Mouse (Mus musculus) telencephalon, adult 2 months (tissue): ENCODE data around the gene Hcls1.

Experiments
- DNase-seq: peaks from one replicate; pipeline ENCODE4 v3.0.0-alpha.2; 2011; ENCODE audit warnings: low read depth, low spot score

Gene Hcls1

GRCm38 (mm10) chr16:36930231-36931136 lies 4.3 kb upstream of the Hcls1 start:
- no peak for DNase-seq

GRCm38 (mm10) chr16:36931381-36931780 lies 3.4 kb upstream of the Hcls1 start:
- no peak for DNase-seq

GRCm38 (mm10) chr16:36931976-36932375 lies 2.8 kb upstream of the Hcls1 start:
- DNase-seq: no peak

DNA sequence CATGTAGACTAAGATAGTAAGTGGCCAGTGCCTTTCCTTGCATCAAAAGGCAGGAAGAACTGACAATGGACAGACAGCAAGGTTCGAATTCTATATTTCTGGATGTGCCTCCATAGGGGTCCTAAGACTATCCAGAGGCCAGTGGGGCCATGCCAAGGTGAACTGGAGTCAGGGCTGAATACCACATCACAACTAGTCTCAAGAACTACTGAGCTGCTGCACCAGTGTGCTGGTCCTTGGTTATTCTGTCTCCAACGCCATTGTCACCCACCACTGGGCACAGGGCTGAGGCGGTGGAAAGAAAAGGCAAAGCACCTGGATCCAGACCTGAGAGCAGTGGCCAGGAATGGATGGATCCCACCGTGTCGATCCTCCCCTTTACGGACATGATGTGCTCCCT lies 2.2 kb upstream of the Hcls1 start:
- DNase-seq: no peak

DNA sequence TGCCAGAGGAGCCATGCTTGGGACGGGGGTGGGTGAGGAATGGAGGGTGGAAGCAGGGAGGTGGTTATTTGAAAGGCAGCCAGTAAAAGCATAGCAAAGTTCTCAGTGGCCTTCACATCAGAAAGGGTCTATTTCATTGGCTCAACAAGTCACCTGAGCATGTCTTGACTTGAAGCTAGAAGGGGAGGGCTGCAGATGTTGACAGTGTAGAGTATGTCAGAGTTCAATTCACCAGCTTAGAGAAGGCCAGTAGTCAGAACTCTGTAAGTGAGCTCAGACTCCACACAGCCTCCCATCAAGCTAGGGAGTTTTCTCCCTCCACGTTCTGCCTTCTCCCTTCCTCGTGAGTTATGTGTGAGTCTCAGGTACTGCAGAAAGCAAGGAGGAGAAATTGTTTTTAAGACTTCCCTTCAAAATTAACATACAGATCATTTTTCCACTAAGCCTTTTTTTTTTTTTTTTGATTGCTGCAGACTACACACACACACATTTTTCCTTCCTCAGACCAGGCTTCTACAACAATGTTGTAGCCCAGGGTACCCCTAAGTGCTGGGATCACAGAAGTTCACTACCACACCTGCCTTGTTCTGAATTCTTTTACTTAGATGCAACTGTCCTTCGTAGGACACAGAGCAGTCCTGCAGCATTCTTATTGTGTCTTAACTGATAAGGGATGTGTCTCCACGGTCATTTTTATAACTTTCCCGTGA lies 497 bp upstream of the Hcls1 start:
- DNase-seq: no peak

GRCm38 (mm10) chr16:36935814-36936213 lies 1.0 kb downstream of the Hcls1 start:
- no peak for DNase-seq

DNA sequence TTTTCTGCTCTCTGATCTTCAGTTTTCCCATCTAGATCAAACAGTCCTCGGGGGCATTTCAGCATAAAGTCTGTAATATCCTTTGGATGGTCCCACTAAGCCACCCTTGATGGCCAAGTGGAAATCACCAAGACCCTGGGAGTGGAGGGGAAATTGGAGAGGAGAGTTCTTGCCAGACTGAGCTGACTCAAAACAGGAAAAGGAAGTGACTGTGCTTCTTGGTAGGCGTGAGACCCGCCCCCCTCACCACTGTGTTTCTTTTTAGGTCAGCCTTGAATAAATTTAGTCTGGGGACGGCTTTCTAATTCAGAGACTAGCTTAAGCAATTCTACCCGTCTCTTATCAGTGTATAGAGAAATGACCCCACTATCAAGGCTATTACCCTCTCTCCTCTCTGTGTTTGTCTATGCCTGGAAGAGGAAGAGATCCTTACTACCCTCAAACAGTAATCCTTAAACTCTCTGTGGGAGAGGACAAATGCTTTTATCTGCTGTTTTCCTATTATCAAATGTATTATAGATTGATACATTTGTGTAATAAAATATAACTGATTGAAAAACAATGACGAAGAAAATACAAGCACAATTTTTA lies 6.4 kb downstream of the Hcls1 start:
- DNase-seq: no peak

GRCm38 (mm10) chr16:36941895-36942294 lies 7.1 kb downstream of the Hcls1 start:
- DNase-seq: no peak

DNA sequence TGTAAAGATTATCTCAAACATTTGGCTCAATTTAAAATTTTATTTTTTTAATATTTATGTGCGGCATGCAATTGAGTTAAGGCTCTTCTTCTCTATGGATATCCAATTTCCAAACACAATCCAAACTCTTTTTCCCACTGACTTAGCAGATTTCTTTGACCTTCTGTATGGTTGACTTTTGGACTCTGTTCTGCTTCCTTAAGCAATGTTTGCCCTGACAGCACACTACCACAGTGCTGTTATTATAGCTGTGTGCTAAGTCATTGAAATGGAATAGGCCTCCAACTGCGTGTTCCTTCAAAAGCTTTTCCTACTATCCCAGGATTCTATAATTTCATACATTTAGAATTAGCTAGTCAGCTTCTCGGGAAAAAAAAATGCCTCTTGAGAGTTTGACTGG lies 8.8 kb downstream of the Hcls1 start:
- no peak for DNase-seq

DNA sequence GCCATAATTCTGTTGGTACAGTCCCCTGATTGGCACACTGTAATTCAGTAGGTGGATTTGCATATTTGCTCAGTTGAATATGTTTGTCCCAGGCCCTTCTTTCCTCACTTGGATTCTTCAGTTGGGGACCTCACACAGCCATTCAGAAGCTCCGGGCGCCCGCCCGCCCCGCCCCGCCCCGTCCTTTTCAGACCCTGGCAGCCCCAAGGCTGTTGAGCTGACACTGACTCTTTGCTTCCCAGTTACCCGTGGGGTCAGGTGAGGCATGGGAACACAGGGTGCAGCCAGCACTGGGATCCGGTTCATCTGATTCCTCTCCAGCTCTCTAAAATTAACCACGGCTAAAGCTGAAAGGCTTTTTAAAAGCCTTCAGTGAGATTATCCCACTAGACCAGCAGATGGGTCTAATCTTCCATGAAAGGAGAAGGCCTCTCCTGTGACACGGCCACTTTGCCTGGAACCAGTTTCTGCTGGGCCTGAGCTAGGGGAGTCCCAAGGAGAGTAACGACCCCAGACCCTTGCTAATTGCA lies 10.2 kb downstream of the Hcls1 start:
- no peak for DNase-seq

DNA sequence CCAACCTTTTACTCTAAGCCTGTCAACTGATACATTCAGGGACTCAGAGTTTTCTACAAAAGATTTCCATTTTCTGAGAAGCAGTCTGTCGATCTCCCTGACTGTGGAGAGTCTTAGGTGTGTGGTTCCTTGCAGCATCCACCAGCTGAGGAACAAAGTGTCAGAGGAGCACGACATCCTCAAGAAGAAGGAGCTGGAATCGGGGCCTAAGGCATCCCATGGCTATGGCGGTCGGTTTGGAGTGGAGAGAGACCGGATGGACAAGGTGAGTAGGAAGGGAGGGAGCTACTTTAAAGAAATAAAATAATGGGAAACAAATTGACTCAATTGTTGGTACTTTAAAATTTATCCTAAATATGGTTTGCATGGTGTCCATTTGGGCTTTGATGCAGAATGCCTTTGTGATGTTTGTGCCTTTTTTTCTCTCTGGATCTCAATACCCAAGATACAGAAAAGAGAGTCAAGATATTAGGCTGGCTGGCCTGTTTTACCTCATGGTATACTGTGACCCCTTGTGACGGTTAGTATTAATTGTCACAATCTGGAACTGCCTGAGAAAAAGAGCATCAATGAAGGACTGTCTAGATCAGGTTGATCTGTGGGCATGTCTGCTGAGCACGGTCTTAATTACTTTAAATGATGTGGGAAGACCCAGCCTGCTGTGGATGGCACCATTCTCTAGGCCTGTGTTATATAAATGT lies 11.8 kb downstream of the Hcls1 start:
- no peak for DNase-seq

DNA sequence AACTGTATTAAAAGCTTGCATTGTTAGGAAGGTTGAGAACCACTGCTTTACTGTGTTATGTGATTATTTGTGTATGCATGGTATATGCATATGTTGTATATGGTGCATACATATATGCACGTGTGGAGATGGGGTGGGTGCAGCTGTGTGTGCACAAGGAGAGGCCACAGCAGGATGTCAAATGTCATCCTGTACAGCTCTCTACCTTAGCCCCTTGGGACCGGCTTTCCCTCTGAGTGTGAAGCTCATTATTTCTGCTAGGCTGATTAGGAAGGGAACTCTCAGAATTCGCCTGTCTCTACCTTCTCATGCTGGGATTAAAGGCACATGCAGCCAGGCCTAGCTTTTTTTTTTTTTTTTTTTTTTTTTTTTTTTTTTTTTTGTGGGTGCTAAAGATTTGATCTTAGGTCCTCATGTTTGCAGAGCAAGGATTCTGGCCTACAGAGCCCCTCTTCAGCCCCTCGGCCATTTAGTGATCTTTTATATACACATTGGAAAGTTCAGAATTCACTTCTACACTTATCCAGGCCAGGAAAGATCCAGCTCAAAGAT lies 12.9 kb downstream of the Hcls1 start:
- DNase-seq: no peak

GRCm38 (mm10) chr16:36949614-36950336 lies 15.0 kb downstream of the Hcls1 start:
- DNase-seq: no peak

GRCm38 (mm10) chr16:36951029-36951428 lies 16.2 kb downstream of the Hcls1 start:
- DNase-seq: no peak

DNA sequence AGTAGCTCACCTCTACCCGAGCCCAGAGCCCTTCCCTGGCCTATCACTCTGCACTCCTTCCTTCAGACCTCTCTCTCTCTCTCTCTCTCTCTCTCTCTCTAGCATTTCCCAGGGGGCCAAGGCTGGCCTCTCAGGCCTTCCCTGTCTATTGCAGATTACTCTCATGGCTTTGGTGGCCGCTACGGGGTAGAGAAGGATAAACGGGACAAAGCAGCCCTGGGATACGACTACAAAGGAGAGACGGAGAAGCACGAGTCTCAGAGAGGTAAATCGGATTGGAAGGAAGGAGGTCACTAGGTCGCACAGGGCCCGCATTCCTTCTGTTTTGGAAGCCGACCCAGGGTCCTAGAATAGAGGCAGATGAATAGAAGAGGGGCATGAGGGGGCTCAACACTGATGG lies 20.3 kb downstream of the Hcls1 start:
- no peak for DNase-seq

GRCm38 (mm10) chr16:36963415-36963814 lies 28.6 kb downstream of the Hcls1 start:
- DNase-seq: no peak

GRCm38 (mm10) chr16:36979127-36979526 lies 44.3 kb downstream of the Hcls1 start:
- DNase-seq: no peak

DNA sequence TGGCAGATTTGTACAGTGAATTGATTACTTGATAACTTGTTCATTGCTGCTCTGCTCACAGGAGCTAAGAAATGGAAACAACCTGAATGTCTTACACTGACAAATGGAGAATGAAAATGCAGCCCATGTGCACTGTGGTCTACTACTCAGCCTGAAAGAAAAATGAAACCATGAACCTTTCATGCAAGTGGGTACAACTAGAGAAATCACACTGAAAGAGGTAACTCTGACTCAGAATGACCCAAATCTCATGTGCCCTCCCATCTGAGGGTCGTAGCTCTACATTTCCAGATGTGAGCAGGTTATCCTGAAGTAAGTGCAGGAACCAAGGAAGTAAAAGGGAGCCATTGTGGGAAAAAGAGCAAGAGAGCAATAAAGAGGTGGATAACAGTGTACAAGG lies 49.0 kb downstream of the Hcls1 start:
- no peak for DNase-seq

GRCm38 (mm10) chr16:36985636-36986042 lies 50.9 kb downstream of the Hcls1 start:
- no peak for DNase-seq

DNA sequence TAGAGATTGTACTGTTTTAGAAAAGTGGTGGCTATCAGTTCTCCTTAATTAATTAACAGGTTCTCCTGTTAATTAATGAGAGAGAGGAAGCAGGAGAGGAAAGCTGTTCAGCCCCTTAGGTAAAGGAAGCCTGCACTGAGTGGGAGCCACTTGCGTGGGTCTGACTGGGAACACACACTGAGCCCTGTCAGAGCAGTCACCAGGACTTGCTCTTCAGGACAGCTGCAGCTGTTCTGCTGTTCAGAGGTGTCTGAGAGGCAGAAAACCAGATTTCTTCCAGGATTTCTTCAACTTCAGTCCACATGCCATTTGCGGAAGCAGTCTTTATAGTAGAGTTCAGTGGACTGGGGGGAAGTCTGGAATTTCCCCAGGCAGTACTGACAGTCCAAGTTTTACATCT lies 52.6 kb downstream of the Hcls1 start:
- no peak for DNase-seq

- no peak for DNase-seq
These were observed 53.3 kb downstream of the Hcls1 start for GRCm38 (mm10) chr16:36988066-36988465.
